Mouse (Mus musculus) midbrain, embryonic 14.5 days (tissue): ENCODE measurements around the gene Tstd2. TPM values are rescaled to one million over a fixed set of nuclear protein-coding genes. Genes with fewer than 3 reads are reported as not detected.

Experiments used
- ATAC-seq: fragments of 200-750 bp; cut with Nextera tagmentation; 2 replicates; pipeline ENCODE4 v1.8.0; 2017; ENCODE audit warnings: moderate number of reproducible peaks, moderate library complexity; ENCODE audit not compliant: low FRiP score, low TSS enrichment
- DNase-seq: peaks from one replicate; pipeline ENCODE4 v3.0.0-alpha.2; 2015
- H3K27ac ChIP-seq: fragments of 300-500 bp; sonication (generic); replicated peaks from 2 replicates; pipeline ENCODE4 v1.5.1; 2014; ENCODE audit warnings: mild to moderate bottlenecking, low read depth, low read length, moderate library complexity
- H3K27me3 ChIP-seq: fragments of 300-500 bp; sonication (generic); 2 replicates; pipeline ENCODE4 v1.6.1; 2014; ENCODE audit warnings: low read length, control low read depth, mixed read lengths; ENCODE audit not compliant: control insufficient read depth, insufficient read depth
- H3K36me3 ChIP-seq: fragments of 300-500 bp; sonication (generic); 2 replicates; pipeline ENCODE4 v1.6.1; 2014; ENCODE audit warnings: low read length, control low read depth; ENCODE audit not compliant: control insufficient read depth, insufficient read depth
- H3K4me1 ChIP-seq: fragments of 300-500 bp; sonication (generic); 2 replicates; pipeline ENCODE4 v1.6.1; 2014; ENCODE audit warnings: mild to moderate bottlenecking, antibody characterized with exemption, low read length, control low read depth; ENCODE audit not compliant: control insufficient read depth, insufficient read depth
- H3K4me2 ChIP-seq: fragments of 300-500 bp; sonication (generic); 2 replicates; pipeline ENCODE4 v1.6.1; 2014; ENCODE audit warnings: mild to moderate bottlenecking, low read length, moderate library complexity
- H3K4me3 ChIP-seq: fragments of 300-500 bp; sonication (generic); replicated peaks from 2 replicates; pipeline ENCODE4 v1.5.1; 2014; ENCODE audit warnings: low read depth, low read length
- H3K9ac ChIP-seq: fragments of 300-500 bp; sonication (generic); replicated peaks from 2 replicates; pipeline ENCODE4 v1.6.1; 2014; ENCODE audit warnings: mild to moderate bottlenecking, low read length, moderate library complexity
- H3K9me3 ChIP-seq: fragments of 300-500 bp; sonication (generic); 2 replicates; pipeline ENCODE4 v1.6.1; 2016; ENCODE audit warnings: low read length, control low read depth, mixed read lengths; ENCODE audit not compliant: control insufficient read depth
- WGBS: fragments of 180-500 bp; shearing (Covaris S2); extraction: QIAGEN DNeasy Blood & Tissue Kit; methylation state at CpG from one replicate; pipeline ENCODE4 v1.1.7; 2014; 5-methylcytosine and 5-hydroxymethylcytosine counted together
- polyA plus RNA-seq: library from polyadenylated mRNA; unstranded; fragments of >200 nt; fragmentation: Nextera tagmentation; extraction: Ambion mirVana; gene quantifications from 2 replicates; pipeline ENCODE4 v1.2.1, GENCODE M21; 2014

Gene Tstd2
- polyA plus RNA-seq, 1 experiment from 2014 or later, result 24.6 TPM

- Histone ChIP-seq H3K27ac (no peak overlapping the region), H3K4me1 (0 out of 2 replicates have a peak, but pooled peaks cover 7% of the 10 kb centered on the region), H3K27me3 (no peaks in the 10 kb centered on the region), H3K9ac (no peak overlapping the region), H3K36me3 (no peaks in the 10 kb centered on the region), H3K4me3 (no peak overlapping the region), H3K4me2 (no peak overlapping the region), H3K9me3 (no peaks in the 10 kb centered on the region)
- 91% methylated on average over 4 of the region's 4 CpGs for WGBS
- DNase-seq (no peak), ATAC-seq (no peak)
Measured at GRCm38 (mm10) chr4:46080261-46080660, 58.2 kb downstream of the Tstd2 start.

GRCm38 (mm10) chr4:46076892-46077291, 61.6 kb downstream of the Tstd2 start:
- H3K27me3 ChIP-seq, result no peaks in the 10 kb centered on the region
- H3K27ac ChIP-seq, result no peak overlapping the region
- H3K4me1 ChIP-seq, result no peaks in the 10 kb centered on the region
- no peak for ATAC-seq
- no peak for DNase-seq
- no peak overlapping the region for H3K9ac ChIP-seq
- H3K36me3 ChIP-seq, result no peaks in the 10 kb centered on the region
- no peak overlapping the region for H3K4me3 ChIP-seq
- WGBS, result 84% methylated on average over 2 of the region's 2 CpGs
- H3K4me2 ChIP-seq, result no peak overlapping the region
- no peaks in the 10 kb centered on the region for H3K9me3 ChIP-seq

DNA sequence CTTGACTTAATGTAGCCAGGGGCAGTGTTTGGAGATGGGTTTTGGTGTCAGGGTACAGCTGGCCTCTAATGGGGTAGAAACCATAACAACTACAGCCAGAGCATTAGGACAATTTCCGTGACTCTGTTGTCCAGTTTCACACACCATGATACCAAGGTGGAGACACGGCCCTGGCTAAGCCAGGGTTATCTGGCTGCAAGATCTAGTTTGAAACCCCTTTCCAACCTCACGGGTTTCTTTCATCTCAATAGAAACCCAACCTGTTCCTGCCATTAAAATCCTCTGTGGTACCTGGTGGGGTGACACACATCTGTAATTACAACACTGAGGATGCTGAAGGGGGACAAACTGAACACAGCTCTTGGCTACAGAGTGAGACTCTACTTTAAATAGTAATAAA, 62.8 kb downstream of the Tstd2 start:
- no peak overlapping the region for H3K4me2 ChIP-seq
- WGBS, result 89% methylated on average over 3 of the region's 3 CpGs
- no peak overlapping the region for H3K27ac ChIP-seq
- ATAC-seq (no peak), DNase-seq (no peak)
- H3K36me3 ChIP-seq, result no peaks in the 10 kb centered on the region
- no peak overlapping the region for H3K4me3 ChIP-seq
- H3K27me3 ChIP-seq, result no peaks in the 10 kb centered on the region
- no peaks in the 10 kb centered on the region for H3K9me3 ChIP-seq
- no peak overlapping the region for H3K9ac ChIP-seq
- H3K4me1 ChIP-seq, result no peaks in the 10 kb centered on the region

GRCm38 (mm10) chr4:46073736-46074135, 64.8 kb downstream of the Tstd2 start:
- peak; percentile 37 for DNase-seq
- Histone ChIP-seq H3K4me2 (no peak overlapping the region), H3K9me3 (no peaks in the 10 kb centered on the region), H3K4me3 (no peak overlapping the region), H3K27me3 (no peaks in the 10 kb centered on the region), H3K36me3 (no peaks in the 10 kb centered on the region), H3K27ac (no peak overlapping the region), H3K4me1 (no peaks in the 10 kb centered on the region), H3K9ac (no peak overlapping the region)
- ATAC-seq, result no peak
- 66% methylated on average over 4 of the region's 4 CpGs for WGBS

DNA sequence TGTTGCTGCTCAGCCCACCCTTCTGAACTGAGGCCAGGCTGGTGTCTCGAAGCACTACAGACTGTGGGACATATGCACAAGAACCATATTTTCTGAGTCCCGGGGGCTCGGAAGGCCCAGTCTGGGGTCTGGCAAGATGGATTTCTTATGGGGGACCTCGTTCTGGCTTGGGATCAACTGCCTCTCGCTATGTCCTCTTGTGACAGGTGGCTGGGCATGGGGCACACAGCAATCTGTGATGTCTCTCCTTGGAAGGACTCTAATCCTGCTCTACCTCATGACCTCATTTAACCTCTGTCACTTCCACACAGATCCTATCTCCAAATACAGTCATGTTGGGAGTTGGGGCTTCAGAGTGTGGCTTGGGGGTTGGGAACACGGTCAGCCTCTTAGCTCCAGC, 65.9 kb downstream of the Tstd2 start:
- no peaks in the 10 kb centered on the region for H3K4me1 ChIP-seq
- DNase-seq (no peak), ATAC-seq (no peak)
- no peak overlapping the region for H3K4me2 ChIP-seq
- 93% methylated on average over 6 of the region's 6 CpGs for WGBS
- H3K9ac ChIP-seq, result no peak overlapping the region
- no peaks in the 10 kb centered on the region for H3K27me3 ChIP-seq
- no peak overlapping the region for H3K4me3 ChIP-seq
- no peaks in the 10 kb centered on the region for H3K36me3 ChIP-seq
- H3K9me3 ChIP-seq, result no peaks in the 10 kb centered on the region
- no peak overlapping the region for H3K27ac ChIP-seq

DNA sequence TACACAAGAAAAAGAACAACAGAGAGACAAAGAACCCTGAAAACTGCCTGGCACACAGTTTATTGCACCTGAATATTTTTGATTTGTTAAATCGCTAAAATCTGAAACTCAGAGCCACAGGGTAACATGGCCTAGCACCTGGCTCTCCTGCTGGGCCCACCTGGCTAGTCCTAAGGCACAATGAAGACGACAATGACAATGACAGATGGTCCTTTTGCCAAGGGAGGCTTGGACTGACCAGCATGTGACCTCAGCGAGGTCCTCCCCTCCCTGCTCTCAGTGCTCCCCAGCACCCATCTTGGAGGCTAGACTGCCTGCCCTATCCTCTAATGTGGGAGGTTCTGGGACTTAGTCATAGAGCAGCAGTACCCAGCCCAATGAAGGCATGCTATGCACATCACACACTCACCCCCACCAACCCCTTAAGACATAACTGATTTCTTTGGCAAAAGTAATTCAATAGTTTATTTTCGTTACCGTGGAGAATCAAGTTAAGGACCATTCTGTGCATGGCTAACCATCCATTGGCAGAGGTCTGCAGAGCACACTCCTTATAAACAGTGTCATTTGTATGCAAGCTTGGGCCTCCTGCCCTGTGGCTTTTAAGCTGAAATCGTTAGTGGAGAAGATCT, 68.5 kb downstream of the Tstd2 start:
- H3K4me2 ChIP-seq, result no peak overlapping the region
- no peaks in the 10 kb centered on the region for H3K4me1 ChIP-seq
- 50% methylated on average over 6 of the region's 6 CpGs for WGBS
- H3K27me3 ChIP-seq, result no peaks in the 10 kb centered on the region
- no peak overlapping the region for H3K9ac ChIP-seq
- DNase-seq (no peak), ATAC-seq (no peak)
- no peaks in the 10 kb centered on the region for H3K36me3 ChIP-seq
- no peak overlapping the region for H3K4me3 ChIP-seq
- no peaks in the 10 kb centered on the region for H3K9me3 ChIP-seq
- no peak overlapping the region for H3K27ac ChIP-seq

DNA sequence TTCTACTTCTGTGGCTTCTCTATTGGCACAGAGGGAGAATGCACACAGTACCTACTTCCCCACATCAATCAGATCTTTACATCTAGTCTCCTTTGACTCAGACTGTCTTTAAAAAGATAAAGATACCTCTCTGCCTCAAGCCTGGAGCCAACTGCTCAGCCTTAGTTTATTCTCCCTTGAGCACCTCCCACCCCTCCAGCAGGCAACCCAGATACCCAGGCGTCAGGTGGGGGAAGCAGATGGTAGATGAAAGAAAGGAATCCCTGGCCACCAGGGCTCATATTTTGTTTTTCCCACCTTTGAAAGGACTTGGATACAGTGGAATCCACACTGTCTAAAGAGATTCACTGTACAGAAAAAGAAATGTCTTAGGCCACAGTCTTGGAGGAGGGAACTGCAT, 69.9 kb downstream of the Tstd2 start:
- H3K9me3 ChIP-seq, result no peaks in the 10 kb centered on the region
- no peak overlapping the region for H3K4me3 ChIP-seq
- DNase-seq, result no peak
- H3K27me3 ChIP-seq, result no peaks in the 10 kb centered on the region
- no peak for ATAC-seq
- H3K36me3 ChIP-seq, result no peaks in the 10 kb centered on the region
- H3K4me2 ChIP-seq, result no peak overlapping the region
- H3K9ac ChIP-seq, result no peak overlapping the region
- no peak overlapping the region for H3K27ac ChIP-seq
- H3K4me1 ChIP-seq, result no peaks in the 10 kb centered on the region
- WGBS, result 49% methylated on average over 1 of the region's 1 CpGs

DNA sequence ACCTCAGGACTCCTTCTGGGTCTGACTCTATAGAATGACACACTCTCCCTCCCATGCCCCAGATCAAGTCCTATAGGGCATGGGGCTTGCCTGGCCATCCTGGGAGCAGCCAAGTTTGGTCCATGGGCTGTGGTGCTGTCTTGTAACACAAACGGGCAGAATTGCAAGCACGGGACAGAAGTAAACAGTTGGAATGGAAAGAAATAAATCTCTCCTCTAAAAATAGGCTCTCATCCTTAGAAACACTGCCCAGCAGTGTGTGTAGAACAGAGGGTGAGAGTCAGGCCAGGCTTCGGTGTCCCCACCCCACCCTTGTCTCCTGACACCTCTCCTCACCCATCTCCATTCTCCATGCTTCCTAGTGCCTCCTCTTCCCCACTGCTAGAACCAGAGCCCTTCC, 70.4 kb downstream of the Tstd2 start:
- Histone ChIP-seq H3K9me3 (no peaks in the 10 kb centered on the region), H3K27me3 (no peaks in the 10 kb centered on the region), H3K4me2 (no peak overlapping the region), H3K4me1 (no peaks in the 10 kb centered on the region), H3K27ac (no peak overlapping the region), H3K9ac (no peak overlapping the region), H3K4me3 (no peak overlapping the region), H3K36me3 (no peaks in the 10 kb centered on the region)
- DNase-seq (no peak), ATAC-seq (no peak)
- 96% methylated on average over 3 of the region's 3 CpGs for WGBS

GRCm38 (mm10) chr4:46065695-46066340, 72.7 kb downstream of the Tstd2 start:
- DNase-seq, result no peak
- Histone ChIP-seq H3K27me3 (no peaks in the 10 kb centered on the region), H3K27ac (no peak overlapping the region), H3K9ac (no peak overlapping the region), H3K4me3 (no peak overlapping the region), H3K36me3 (no peaks in the 10 kb centered on the region), H3K9me3 (no peaks in the 10 kb centered on the region), H3K4me1 (no peaks in the 10 kb centered on the region), H3K4me2 (no peak overlapping the region)
- WGBS, result 72% methylated on average over 8 of the region's 8 CpGs
- no peak for ATAC-seq
